Mouse (Mus musculus) kidney, embryonic 16.5 days (tissue): ENCODE results near the gene 1110059E24Rik. TPM values are rescaled to one million over a fixed set of nuclear protein-coding genes. Genes with fewer than 3 reads are reported as not detected.
A peak's percentile ranks its signal among the peaks of the same experiment; 100 is the strongest.

Experiments
- ATAC-seq: fragments of 200-750 bp; cut with Nextera tagmentation; 2 replicates; pipeline ENCODE4 v1.8.0; 2017; ENCODE audit warnings: moderate TSS enrichment; ENCODE audit not compliant: low FRiP score, low TSS enrichment
- H3K27ac ChIP-seq: fragments of 300-500 bp; sonication (generic); 2 replicates; pipeline ENCODE4 v1.5.1; 2014; ENCODE audit warnings: low read length
- H3K27me3 ChIP-seq: fragments of 300-500 bp; sonication (generic); 2 replicates; pipeline ENCODE4 v1.6.1; 2014; ENCODE audit warnings: low read length, control low read depth, mixed read lengths; ENCODE audit not compliant: insufficient read depth
- H3K36me3 ChIP-seq: fragments of 300-500 bp; sonication (generic); 2 replicates; pipeline ENCODE4 v1.6.1; 2014; ENCODE audit warnings: low read length, control low read depth, mixed read lengths; ENCODE audit not compliant: insufficient read depth
- H3K4me1 ChIP-seq: fragments of 300-500 bp; sonication (generic); 2 replicates; pipeline ENCODE4 v1.6.1; 2014; ENCODE audit warnings: low read length, control low read depth, mixed read lengths; ENCODE audit not compliant: insufficient read depth
- H3K4me2 ChIP-seq: fragments of 300-500 bp; sonication (generic); replicated peaks from 2 replicates; pipeline ENCODE4 v1.6.1; 2014; ENCODE audit warnings: low read depth, low read length
- H3K4me3 ChIP-seq: fragments of 300-500 bp; sonication (generic); 2 replicates; pipeline ENCODE4 v1.5.1; 2014; ENCODE audit warnings: mild to moderate bottlenecking, low read length
- H3K9ac ChIP-seq: fragments of 300-500 bp; sonication (generic); replicated peaks from 2 replicates; pipeline ENCODE4 v1.6.1; 2014; ENCODE audit warnings: low read length
- H3K9me3 ChIP-seq: fragments of 300-500 bp; sonication (generic); 2 replicates; pipeline ENCODE4 v1.6.1; 2016; ENCODE audit warnings: low read length, control low read depth
- WGBS: fragments of 180-500 bp; shearing (Covaris S2); extraction: QIAGEN DNeasy Blood & Tissue Kit; methylation state at CpG from one replicate; pipeline ENCODE4 v1.1.7; 2014; 5-methylcytosine and 5-hydroxymethylcytosine counted together
- polyA plus RNA-seq: library from polyadenylated mRNA; unstranded; fragments of >200 nt; fragmentation: Nextera tagmentation; extraction: Ambion mirVana; gene quantifications from 2 replicates; pipeline ENCODE4 v1.2.1, GENCODE M21; 2015

The 1110059E24Rik gene
- polyA plus RNA-seq, 1 experiment from 2014 or later: 68.6 TPM

DNA sequence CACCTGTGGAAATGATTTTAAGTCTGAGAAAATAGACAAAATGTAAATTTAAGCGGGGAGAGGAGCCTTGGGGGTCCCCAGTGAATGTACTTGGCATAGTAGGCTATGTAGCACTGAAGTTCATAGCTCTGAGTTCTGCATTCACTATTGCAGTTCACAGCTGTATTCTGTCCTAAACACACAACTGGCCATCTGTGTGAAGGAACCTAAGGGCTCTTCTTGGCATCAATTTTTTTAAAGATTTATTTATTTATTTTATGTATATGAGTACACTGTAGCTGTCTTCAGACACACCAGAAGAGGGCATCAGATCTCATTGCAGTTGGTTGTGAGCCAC lies 88.3 kb downstream of the 1110059E24Rik start:
- Histone ChIP-seq H3K27me3 (no peaks in the 10 kb centered on the region), H3K36me3 (no peaks in the 10 kb centered on the region), H3K27ac (no peak overlapping the region), H3K4me2 (no peak overlapping the region), H3K4me3 (no peak overlapping the region), H3K9ac (no peak overlapping the region), H3K9me3 (no peaks in the 10 kb centered on the region), H3K4me1 (no peaks in the 10 kb centered on the region)
- 6% methylated on average over 1 of the region's 1 CpGs for WGBS
- no peak for ATAC-seq

DNA sequence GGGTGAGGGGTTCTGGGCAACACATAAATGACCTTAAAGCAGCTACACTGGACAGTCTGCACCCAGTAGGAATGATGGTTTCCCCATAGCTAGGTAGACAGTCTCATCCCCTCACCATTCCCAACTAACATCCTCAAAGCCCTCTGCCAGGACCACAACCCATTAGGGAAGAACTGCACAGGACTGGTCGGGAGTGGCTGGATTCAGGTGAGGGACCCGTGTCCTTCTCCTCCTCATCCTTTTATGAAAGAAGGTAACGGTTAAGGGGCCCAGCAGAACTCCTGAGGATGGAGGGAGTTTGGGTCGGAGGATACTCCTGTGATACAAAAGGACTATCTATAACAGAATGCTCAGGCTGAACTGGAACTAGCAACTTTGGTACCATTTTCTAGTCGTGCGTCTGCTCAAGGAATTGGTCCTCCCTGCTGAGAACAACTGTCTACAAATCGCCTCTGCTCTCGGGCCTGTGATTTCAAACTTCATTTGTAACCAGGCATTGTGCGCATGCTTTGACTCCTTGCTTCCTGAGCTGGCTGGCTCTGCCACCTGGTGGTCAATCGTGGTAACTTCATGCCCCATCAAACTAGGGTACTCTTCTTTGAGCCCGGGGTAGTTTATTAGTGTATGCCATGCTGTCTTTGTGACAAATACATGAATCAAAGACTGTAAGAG lies 88.9 kb downstream of the 1110059E24Rik start:
- Histone ChIP-seq H3K36me3 (no peaks in the 10 kb centered on the region), H3K9me3 (no peaks in the 10 kb centered on the region), H3K27ac (no peak overlapping the region), H3K27me3 (no peaks in the 10 kb centered on the region), H3K4me3 (no peak overlapping the region), H3K4me2 (no peak overlapping the region), H3K9ac (peak overlapping the region; percentile 51; the same call in 1 of the 2 replicates), H3K4me1 (no peaks in the 10 kb centered on the region)
- peak; percentile 65; the same call in 1 of the 2 replicates for ATAC-seq
- 30% methylated on average over 11 of the region's 11 CpGs for WGBS

DNA sequence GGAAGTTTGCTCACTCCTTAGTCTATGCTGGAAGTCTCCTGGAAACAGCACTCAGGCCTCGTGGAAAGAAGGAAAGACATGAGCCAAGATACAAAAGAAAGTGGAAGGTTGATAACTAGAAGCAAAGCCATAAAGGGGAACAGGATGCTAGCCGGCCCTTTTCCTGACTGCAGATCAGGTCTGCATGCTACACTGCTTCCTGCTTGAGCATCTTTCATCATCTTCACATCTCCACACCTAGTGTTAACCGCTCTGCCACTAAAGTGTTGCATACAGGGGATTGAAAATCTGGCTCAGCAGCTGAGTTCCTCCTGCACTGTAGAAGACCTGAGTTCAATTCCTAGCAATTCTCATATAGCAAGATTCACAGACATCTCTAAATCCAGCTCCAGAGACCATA lies 89.8 kb downstream of the 1110059E24Rik start:
- Histone ChIP-seq H3K36me3 (no peaks in the 10 kb centered on the region), H3K4me2 (no peak overlapping the region), H3K9me3 (no peaks in the 10 kb centered on the region), H3K9ac (no peak overlapping the region), H3K4me1 (no peaks in the 10 kb centered on the region), H3K27me3 (no peaks in the 10 kb centered on the region), H3K4me3 (no peak overlapping the region), H3K27ac (no peak overlapping the region)
- WGBS: 69% methylated on average over 3 of the region's 3 CpGs
- ATAC-seq: no peak

DNA sequence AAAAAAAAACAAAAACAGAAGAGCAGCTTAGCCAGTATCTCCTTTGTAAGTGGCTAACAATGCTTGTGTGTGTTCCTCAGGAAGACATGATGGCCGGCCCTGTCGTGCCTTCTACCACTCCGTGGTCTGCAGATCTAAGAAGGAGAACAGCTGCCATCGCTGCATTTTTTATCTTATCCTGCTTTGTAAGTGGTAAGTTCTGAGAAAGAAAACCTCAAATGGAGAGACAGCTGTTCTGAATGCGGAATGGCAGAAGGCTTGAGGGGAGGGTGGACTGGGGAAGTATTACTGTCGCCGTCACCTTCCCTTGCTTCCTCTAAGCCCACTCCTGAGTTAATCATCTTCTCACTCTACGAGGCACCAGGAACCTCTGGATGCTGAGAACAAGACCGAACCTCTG lies 100.0 kb downstream of the 1110059E24Rik start:
- WGBS: 79% methylated on average over 9 of the region's 9 CpGs

DNA sequence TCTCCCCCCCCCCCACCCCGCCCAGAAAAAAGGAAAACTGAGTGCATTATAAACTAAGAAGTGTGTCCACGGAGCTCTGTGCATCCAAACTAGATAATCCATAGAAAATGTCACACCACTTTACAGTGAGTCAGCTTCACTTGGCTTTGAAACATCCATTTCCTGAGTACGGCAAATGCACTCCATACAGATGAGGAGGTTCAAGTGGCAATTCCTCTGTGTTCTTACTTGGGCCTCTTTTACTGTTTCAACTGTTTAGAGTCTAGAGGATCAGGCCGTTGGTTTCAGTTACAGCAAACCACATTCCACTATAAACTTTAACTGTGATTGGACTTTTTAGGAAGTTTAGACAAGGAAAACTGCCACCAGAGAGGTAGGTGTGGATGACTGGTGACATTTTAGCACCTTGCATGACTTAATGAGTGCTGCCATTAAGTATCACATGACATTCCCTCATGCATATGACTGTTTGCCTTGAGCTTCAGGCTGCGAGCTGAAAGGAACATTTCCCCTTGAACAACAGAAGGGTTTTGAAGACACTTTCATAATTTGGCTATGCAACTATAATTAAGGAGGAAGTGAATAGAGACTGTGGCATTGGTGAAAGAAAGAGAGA lies 100.7 kb downstream of the 1110059E24Rik start:
- Histone ChIP-seq H3K27me3 (no peaks in the 10 kb centered on the region), H3K27ac (no peak overlapping the region), H3K36me3 (no peaks in the 10 kb centered on the region), H3K9me3 (no peaks in the 10 kb centered on the region), H3K4me2 (no peak overlapping the region), H3K9ac (no peak overlapping the region), H3K4me1 (no peaks in the 10 kb centered on the region), H3K4me3 (no peak overlapping the region)
- WGBS: 37% methylated on average over 4 of the region's 5 CpGs
- ATAC-seq: no peak

More for the DNA sequence above, 100.0 kb downstream of the 1110059E24Rik start:
- no peaks in the 10 kb centered on the region for H3K9me3 ChIP-seq
- H3K27ac ChIP-seq: no peak overlapping the region
- no peaks in the 10 kb centered on the region for H3K36me3 ChIP-seq
- H3K27me3 ChIP-seq: no peaks in the 10 kb centered on the region
- ATAC-seq: no peak
- H3K4me2 ChIP-seq: no peak overlapping the region
- H3K4me1 ChIP-seq: no peaks in the 10 kb centered on the region
- no peak overlapping the region for H3K9ac ChIP-seq
- H3K4me3 ChIP-seq: no peak overlapping the region

DNA sequence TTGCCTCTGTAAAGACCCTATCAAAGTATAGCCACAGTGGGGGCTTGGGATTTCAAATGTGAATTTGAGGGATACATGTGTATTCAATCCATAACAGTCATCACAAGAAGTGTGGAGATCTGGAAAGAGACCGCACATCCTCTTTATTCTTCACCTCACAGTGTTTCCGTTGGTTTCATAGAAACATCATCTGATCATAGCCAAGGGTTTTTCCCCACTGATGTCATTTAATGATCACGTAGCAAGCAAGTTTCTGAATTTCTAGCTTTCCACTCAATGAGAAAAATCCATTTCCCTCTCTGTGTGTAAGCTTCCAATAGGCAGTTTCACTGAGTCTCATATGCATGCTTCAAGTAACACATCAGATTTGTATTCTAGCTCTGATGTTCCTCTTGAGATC lies 103.1 kb downstream of the 1110059E24Rik start:
- no peaks in the 10 kb centered on the region for H3K27me3 ChIP-seq
- no peaks in the 10 kb centered on the region for H3K36me3 ChIP-seq
- H3K4me2 ChIP-seq: no peak overlapping the region
- WGBS: 92% methylated on average over 3 of the region's 3 CpGs
- H3K9ac ChIP-seq: no peak overlapping the region
- H3K27ac ChIP-seq: no peak overlapping the region
- no peaks in the 10 kb centered on the region for H3K9me3 ChIP-seq
- H3K4me3 ChIP-seq: no peak overlapping the region
- H3K4me1 ChIP-seq: no peaks in the 10 kb centered on the region
- no peak for ATAC-seq

DNA sequence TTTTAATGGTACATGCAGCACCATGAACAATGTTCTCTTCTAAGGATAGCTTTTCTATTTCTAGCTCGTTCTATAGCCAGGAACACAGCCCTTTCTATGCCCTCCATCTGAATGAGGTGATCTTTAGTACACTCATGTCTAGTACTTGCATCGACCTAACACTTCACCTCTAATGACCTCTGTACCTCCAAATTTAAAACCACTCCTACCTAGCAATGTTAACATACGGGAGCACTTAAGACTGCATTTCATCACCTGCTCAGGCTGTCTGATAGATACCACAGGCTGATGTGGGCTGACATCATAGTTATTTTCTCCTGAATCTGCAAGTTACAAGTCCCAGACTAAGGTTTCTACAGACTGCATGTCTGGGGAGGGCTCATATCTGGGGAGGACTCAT lies 103.8 kb downstream of the 1110059E24Rik start:
- Histone ChIP-seq H3K36me3 (no peaks in the 10 kb centered on the region), H3K27ac (no peak overlapping the region), H3K4me3 (no peak overlapping the region), H3K4me1 (no peaks in the 10 kb centered on the region), H3K9me3 (no peaks in the 10 kb centered on the region), H3K27me3 (no peaks in the 10 kb centered on the region), H3K4me2 (no peak overlapping the region), H3K9ac (no peak overlapping the region)
- 71% methylated on average over 3 of the region's 3 CpGs for WGBS
- ATAC-seq: no peak

DNA sequence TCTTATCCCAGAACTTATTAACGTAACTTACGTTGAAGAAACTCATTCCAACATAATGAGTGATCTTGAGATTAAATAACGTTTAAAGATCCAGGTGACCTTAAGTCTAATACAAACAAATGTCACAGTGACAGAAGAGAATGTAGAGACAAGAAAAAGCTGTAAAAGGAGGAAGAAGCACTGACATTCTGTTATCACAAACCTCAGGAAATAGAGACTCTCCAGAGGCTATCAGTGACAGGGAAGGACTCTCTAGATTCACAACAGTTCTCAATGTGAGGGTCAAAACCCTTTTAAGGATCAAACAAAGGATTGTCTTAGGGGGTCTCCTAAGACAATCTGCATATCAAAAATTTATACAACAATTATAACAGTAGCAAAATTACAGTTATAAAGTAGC lies 115.7 kb downstream of the 1110059E24Rik start:
- Histone ChIP-seq H3K4me1 (no peaks in the 10 kb centered on the region), H3K4me3 (no peak overlapping the region), H3K36me3 (no peaks in the 10 kb centered on the region), H3K4me2 (no peak overlapping the region), H3K27me3 (no peaks in the 10 kb centered on the region), H3K27ac (no peak overlapping the region), H3K9me3 (no peaks in the 10 kb centered on the region), H3K9ac (no peak overlapping the region)
- WGBS: 46% methylated on average over 3 of the region's 3 CpGs
- ATAC-seq: no peak

Other genes with a start within 250 kb of the 1110059E24Rik start
- 0.06 and 0.19 TPM in 2 replicates for gene Gda, start 179.5 kb downstream of the 1110059E24Rik start, polyA plus RNA-seq
- gene Abhd17b, start 209 bp upstream of the 1110059E24Rik start, polyA plus RNA-seq: 21.0 and 26.5 TPM in 2 replicates
- 22.9 and 25.0 TPM in 2 replicates for gene Cemip2, start 125.4 kb upstream of the 1110059E24Rik start, polyA plus RNA-seq